Mouse (Mus musculus): ENCODE measurements around the gene Nlgn1. TPM values are rescaled to one million over a fixed set of nuclear protein-coding genes. Genes with fewer than 3 reads are reported as not detected.

Nlgn1 gene
- polyA plus RNA-seq, 1 experiment from 2014 or later, result not detected

GRCm38 (mm10) chr3:26331177-26332061 lies 841 bp downstream of the Nlgn1 start:
- H3K27me3 ChIP-seq (ENCODE audit: insufficient read depth, low read length), result peaks cover 36% of the 10 kb centered on the region
- ATAC-seq, result no peak
- H3K4me1 ChIP-seq (ENCODE audit: insufficient read depth), result no peaks in the 10 kb centered on the region; the same call in 1 of the 2 replicates
- H3K27ac ChIP-seq (ENCODE audit: low read depth), result no peak overlapping the region
- peak overlapping the region; percentile 6; the same call in 1 of the 2 replicates for H3K4me2 ChIP-seq (ENCODE audit: low read depth, low read length)
- TF ChIP-seq EP300 (IDR thresholded peaks at IDR 0.05; ENCODE audit: low read depth) (no peak), CTCF (IDR thresholded peaks at IDR 0.05; ENCODE audit: low read depth) (no peak)
- no peak overlapping the region for H3K9ac ChIP-seq (replicated peaks)
- no peak overlapping the region for H3K4me3 ChIP-seq (ENCODE audit: low read depth, low read length)
- H3K36me3 ChIP-seq (replicated peaks; ENCODE audit: insufficient read depth, low read length), result no peaks in the 10 kb centered on the region
- peak; percentile 12 for DNase-seq
- WGBS (ENCODE audit: insufficient replicate concordance), result 3% methylated on average over 60 of the region's 60 CpGs
- no peaks in the 10 kb centered on the region for H3K9me3 ChIP-seq (ENCODE audit: low read length)

DNA sequence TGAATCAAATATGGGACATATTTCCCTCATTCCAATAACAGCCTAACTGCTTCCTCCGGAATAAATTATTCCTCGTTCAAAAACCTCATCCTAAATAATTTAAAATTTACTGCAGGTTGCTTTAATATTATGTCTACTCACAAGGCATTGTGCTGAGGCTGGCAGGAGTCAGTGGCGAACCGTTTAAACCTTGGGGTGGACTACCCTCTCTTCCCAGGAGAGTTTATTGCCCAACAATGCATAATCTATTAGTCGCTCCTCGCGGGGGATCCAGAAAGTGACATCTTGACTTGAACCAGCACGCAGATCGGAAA lies 1.4 kb downstream of the Nlgn1 start:
- DNase-seq, result no peak
- Histone ChIP-seq H3K27me3 (ENCODE audit: insufficient read depth, low read length) (peaks cover 36% of the 10 kb centered on the region), H3K9ac (replicated peaks) (no peak overlapping the region), H3K4me1 (ENCODE audit: insufficient read depth) (no peaks in the 10 kb centered on the region; the same call in 1 of the 2 replicates), H3K36me3 (replicated peaks; ENCODE audit: insufficient read depth, low read length) (no peaks in the 10 kb centered on the region), H3K4me3 (ENCODE audit: low read depth, low read length) (no peak overlapping the region), H3K4me2 (ENCODE audit: low read depth, low read length) (no peak overlapping the region), H3K9me3 (ENCODE audit: low read length) (no peaks in the 10 kb centered on the region), H3K27ac (ENCODE audit: low read depth) (no peak overlapping the region)
- TF ChIP-seq EP300 (IDR thresholded peaks at IDR 0.05; ENCODE audit: low read depth), result no peak
- TF ChIP-seq CTCF (IDR thresholded peaks at IDR 0.05; ENCODE audit: low read depth), result no peak
- 10% methylated on average over 9 of the region's 9 CpGs for WGBS (ENCODE audit: insufficient replicate concordance)
- no peak for ATAC-seq

- Histone ChIP-seq H3K9ac (replicated peaks) (no peak overlapping the region), H3K4me1 (ENCODE audit: insufficient read depth) (no peaks in the 10 kb centered on the region; the same call in 1 of the 2 replicates), H3K27ac (ENCODE audit: low read depth) (no peak overlapping the region), H3K36me3 (replicated peaks; ENCODE audit: insufficient read depth, low read length) (no peaks in the 10 kb centered on the region), H3K4me3 (ENCODE audit: low read depth, low read length) (no peak overlapping the region), H3K9me3 (ENCODE audit: low read length) (no peaks in the 10 kb centered on the region), H3K27me3 (ENCODE audit: insufficient read depth, low read length) (peaks cover 36% of the 10 kb centered on the region), H3K4me2 (ENCODE audit: low read depth, low read length) (no peak overlapping the region)
- 49% methylated on average over 4 of the region's 4 CpGs for WGBS (ENCODE audit: insufficient replicate concordance)
- ATAC-seq (no peak), DNase-seq (no peak)
- no peak for TF ChIP-seq EP300 (IDR thresholded peaks at IDR 0.05; ENCODE audit: low read depth)
Observed at GRCm38 (mm10) chr3:26330019-26330418, 2.2 kb downstream of the Nlgn1 start.

- no peak overlapping the region for H3K9ac ChIP-seq (replicated peaks)
- WGBS (ENCODE audit: insufficient replicate concordance), result 82% methylated on average over 1 of the region's 1 CpGs
- no peaks in the 10 kb centered on the region for H3K36me3 ChIP-seq (replicated peaks; ENCODE audit: insufficient read depth, low read length)
- no peaks in the 10 kb centered on the region for H3K4me1 ChIP-seq (ENCODE audit: insufficient read depth)
- TF ChIP-seq CTCF (IDR thresholded peaks at IDR 0.05; ENCODE audit: low read depth), result no peak
- no peak for TF ChIP-seq EP300 (IDR thresholded peaks at IDR 0.05; ENCODE audit: low read depth)
- no peak overlapping the region for H3K4me2 ChIP-seq (ENCODE audit: low read depth, low read length)
- H3K4me3 ChIP-seq (ENCODE audit: low read depth, low read length), result no peak overlapping the region
- ATAC-seq (no peak), DNase-seq (no peak)
- no peak overlapping the region for H3K27ac ChIP-seq (ENCODE audit: low read depth)
- no peaks in the 10 kb centered on the region for H3K9me3 ChIP-seq (ENCODE audit: low read length)
- no peaks in the 10 kb centered on the region for H3K27me3 ChIP-seq (ENCODE audit: insufficient read depth, low read length)
Observed at GRCm38 (mm10) chr3:26324510-26324909, 7.8 kb downstream of the Nlgn1 start.

- no peak for DNase-seq
- H3K9ac ChIP-seq (replicated peaks), result no peak overlapping the region
- TF ChIP-seq EP300 (IDR thresholded peaks at IDR 0.05; ENCODE audit: low read depth), result no peak
- no peak for TF ChIP-seq CTCF (IDR thresholded peaks at IDR 0.05; ENCODE audit: low read depth)
- H3K27me3 ChIP-seq (ENCODE audit: insufficient read depth, low read length), result no peaks in the 10 kb centered on the region
- H3K4me2 ChIP-seq (ENCODE audit: low read depth, low read length), result no peak overlapping the region
- H3K36me3 ChIP-seq (replicated peaks; ENCODE audit: insufficient read depth, low read length), result no peaks in the 10 kb centered on the region
- H3K27ac ChIP-seq (ENCODE audit: low read depth), result no peak overlapping the region
- WGBS (ENCODE audit: insufficient replicate concordance), result 57% methylated on average over 2 of the region's 2 CpGs
- no peaks in the 10 kb centered on the region for H3K4me1 ChIP-seq (ENCODE audit: insufficient read depth)
- H3K4me3 ChIP-seq (ENCODE audit: low read depth, low read length), result no peak overlapping the region
- no peak for ATAC-seq
- no peaks in the 10 kb centered on the region for H3K9me3 ChIP-seq (ENCODE audit: low read length)
Observed at GRCm38 (mm10) chr3:26317397-26317796, 14.9 kb downstream of the Nlgn1 start.

DNA sequence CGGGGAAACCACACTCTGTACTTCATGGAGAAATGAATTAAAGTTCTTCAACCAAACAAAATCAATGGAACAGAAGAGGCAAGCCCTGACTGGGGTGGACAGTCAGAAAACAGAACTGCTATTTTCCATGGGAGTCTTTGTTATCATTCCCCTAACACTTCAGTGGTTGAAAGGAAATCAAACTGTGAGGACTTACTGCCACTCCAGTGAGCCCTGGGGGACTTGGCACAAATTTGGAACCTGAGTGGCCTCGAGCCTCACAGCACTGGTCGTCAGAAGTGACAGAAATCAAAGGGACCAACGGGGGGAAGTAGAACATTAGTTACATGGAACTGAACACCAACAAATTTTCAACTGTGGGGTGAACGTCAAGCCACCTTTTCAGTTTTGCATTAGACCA lies 34.4 kb downstream of the Nlgn1 start:
- Histone ChIP-seq H3K27me3 (ENCODE audit: insufficient read depth, low read length) (no peaks in the 10 kb centered on the region), H3K36me3 (replicated peaks; ENCODE audit: insufficient read depth, low read length) (no peaks in the 10 kb centered on the region), H3K27ac (ENCODE audit: low read depth) (no peak overlapping the region), H3K9me3 (ENCODE audit: low read length) (no peaks in the 10 kb centered on the region), H3K4me2 (ENCODE audit: low read depth, low read length) (no peak overlapping the region), H3K4me3 (ENCODE audit: low read depth, low read length) (no peak overlapping the region), H3K4me1 (ENCODE audit: insufficient read depth) (no peaks in the 10 kb centered on the region), H3K9ac (replicated peaks) (no peak overlapping the region)
- ATAC-seq (no peak), DNase-seq (no peak)
- TF ChIP-seq CTCF (IDR thresholded peaks at IDR 0.05; ENCODE audit: low read depth), result no peak
- TF ChIP-seq EP300 (IDR thresholded peaks at IDR 0.05; ENCODE audit: low read depth), result no peak
- 50% methylated on average over 5 of the region's 5 CpGs for WGBS (ENCODE audit: insufficient replicate concordance)
